Mouse (Mus musculus) Patski (cell line): ENCODE measurements at regions not wholly inside any gene's neighbourhood (a gene's known extent, or its start where the extent isn't known, plus 50 kb on each side); places are given as distances from the start of the nearest gene placed in this dataset.
A peak's percentile ranks its signal among the peaks of the same experiment; 100 is the strongest.

Experiments
- ATAC-seq: fragments of 100-300 bp; one replicate; pipeline ENCODE4 v1.8.0; 2021
- CTCF ChIA-PET: fragments of 350-600 bp; sonication (Branson Sonifier 250); formaldehyde crosslinking; loops from one replicate; lab custom pipeline; 2022; ENCODE audit warnings: inconsistent platforms; lab: Charles Lee
- POLR2A ChIA-PET: fragments of 350-600 bp; sonication (Branson Sonifier 250); formaldehyde crosslinking; loops from one replicate; lab custom pipeline; 2022; ENCODE audit warnings: antibody characterized with exemption, inconsistent platforms; lab: Charles Lee
- DNase-seq: peaks from one replicate; pipeline ENCODE4 v3.0.0-alpha.2; 2011; ENCODE audit warnings: low read depth, low spot score
- H3K27me3 ChIP-seq: fragments of 371-371 bp; one replicate; pipeline ENCODE4 v1.5.1; 2021
- CTCF ChIP-seq: fragments of 100-300 bp; IDR thresholded peaks from one replicate; pipeline ENCODE4 v1.5.1; 2021
- in situ Hi-C: fragments of 300-500 bp; cut with MboI; formaldehyde crosslinking; loops from 3 replicates; pipeline ENCODE4 v1.11.1; 2018; ENCODE audit warnings: low pct_unique_long_range_greater_than_20kb, mixed read lengths

GRCm38 (mm10) chr6:102913776-102914175 lies 340.9 kb upstream of the Cntn3 start:
- H3K27me3 ChIP-seq: no peaks in the 10 kb centered on the region
- CTCF ChIA-PET: no interaction called here
- POLR2A ChIA-PET: no interaction called here
- no peak for ATAC-seq
- in situ Hi-C loops: no loop called here
- DNase-seq: no peak
- no peak for TF ChIP-seq CTCF

DNA sequence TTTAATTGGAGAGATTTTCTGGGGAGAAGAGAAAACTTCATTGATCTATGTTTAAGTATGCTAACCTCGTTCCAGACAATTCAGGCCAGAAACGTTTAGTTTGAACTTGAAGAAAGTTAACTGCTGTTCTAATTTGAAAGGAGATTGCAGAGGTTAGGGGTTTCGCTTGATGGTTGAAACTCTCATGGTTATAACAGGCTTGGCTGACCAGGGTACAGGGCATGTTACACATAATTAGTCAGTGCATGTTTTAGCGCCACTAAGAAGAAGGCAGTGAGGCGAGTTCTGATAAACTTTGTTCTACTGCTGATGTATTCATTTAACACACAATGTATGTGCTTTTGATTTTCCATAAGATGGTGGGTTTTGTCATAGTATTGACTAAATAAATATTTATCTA lies 331.1 kb upstream of the Cntn3 start:
- in situ Hi-C loops: no loop called here
- CTCF ChIA-PET: no interaction called here
- POLR2A ChIA-PET: no interaction called here
- DNase-seq: no peak
- TF ChIP-seq CTCF: no peak
- H3K27me3 ChIP-seq: no peaks in the 10 kb centered on the region
- no peak for ATAC-seq

- DNase-seq (no peak), ATAC-seq (no peak)
- ChIA-PET CTCF (no interaction called here), POLR2A (no interaction called here)
- no peak for TF ChIP-seq CTCF
- no peaks in the 10 kb centered on the region for H3K27me3 ChIP-seq
- in situ Hi-C loops: no loop called here
Observed at GRCm38 (mm10) chr6:102900407-102901110, 327.7 kb upstream of the Cntn3 start.

DNA sequence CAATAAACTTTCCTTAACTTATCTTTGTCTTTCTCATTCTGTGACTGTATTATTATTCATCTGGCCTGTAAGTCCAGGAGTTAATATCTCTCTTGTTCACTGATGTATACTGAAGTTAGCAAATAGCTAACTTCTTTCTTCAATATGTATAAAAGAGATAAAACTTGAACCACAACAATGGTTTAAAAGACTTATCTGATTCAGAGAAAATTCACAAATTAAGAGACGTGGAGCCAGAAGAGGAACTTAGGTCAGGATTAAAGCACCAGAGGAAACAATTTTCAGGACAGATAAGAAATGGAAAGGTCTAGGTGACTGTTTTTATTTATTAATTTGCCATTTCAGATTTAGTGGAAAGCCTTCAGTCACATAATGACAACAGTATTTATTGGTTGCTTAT lies 295.5 kb upstream of the Cntn3 start:
- H3K27me3 ChIP-seq: no peaks in the 10 kb centered on the region
- DNase-seq (no peak), ATAC-seq (no peak)
- ChIA-PET CTCF (no interaction called here), POLR2A (no interaction called here)
- TF ChIP-seq CTCF: no peak
- in situ Hi-C loops: no loop called here

DNA sequence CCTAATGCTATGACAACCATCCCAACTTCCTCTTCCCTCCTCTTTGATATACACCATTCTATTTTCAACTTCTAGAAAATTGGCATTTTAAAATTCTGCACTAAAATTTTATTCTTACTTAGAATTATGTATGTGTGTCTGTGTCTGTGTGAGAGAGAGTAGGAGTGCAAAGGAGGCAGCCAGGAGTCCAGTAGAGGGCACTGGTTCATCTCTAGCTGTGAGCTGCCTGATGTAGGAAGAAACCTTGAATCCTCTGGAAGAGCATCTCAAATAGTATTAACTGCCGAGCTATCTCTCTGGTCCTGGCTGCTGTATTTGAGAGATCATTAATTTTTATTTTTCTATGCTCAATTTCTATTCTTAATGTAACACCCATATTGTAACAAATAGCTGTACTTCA lies 271.6 kb upstream of the Cntn3 start:
- CTCF ChIA-PET: interaction anchor here (1.0 to 2.0 kb wide), 3 partner anchors 9 to 356 kb away, joined by 3 to 6 read pairs (median 4); no protein-coding TSS in a partner anchor
- peak; percentile 62 for TF ChIP-seq CTCF
- POLR2A ChIA-PET: no interaction called here
- no peak for DNase-seq
- no peak for ATAC-seq
- in situ Hi-C loops: loop anchor here (10.0 kb wide), 1 partner anchor 360 kb away; no protein-coding TSS in a partner anchor
- no peaks in the 10 kb centered on the region for H3K27me3 ChIP-seq

- TF ChIP-seq CTCF: no peak
- ChIA-PET CTCF (no interaction called here), POLR2A (interaction anchor here (0.6 kb wide), 1 partner anchor 34 kb away, joined by 4 read pairs; no protein-coding TSS in a partner anchor)
- no peak for DNase-seq
- no peaks in the 10 kb centered on the region for H3K27me3 ChIP-seq
- ATAC-seq: no peak
- in situ Hi-C loops: no loop called here
Observed at GRCm38 (mm10) chr6:102833151-102833550, 260.2 kb upstream of the Cntn3 start.
